Mouse (Mus musculus): Measurements from ENCODE around the gene Inf2. TPM values are rescaled to one million over a fixed set of nuclear protein-coding genes. Genes with fewer than 3 reads are reported as not detected.

Gene Inf2
- polyA plus RNA-seq, 1 experiment, result 569 TPM

DNA sequence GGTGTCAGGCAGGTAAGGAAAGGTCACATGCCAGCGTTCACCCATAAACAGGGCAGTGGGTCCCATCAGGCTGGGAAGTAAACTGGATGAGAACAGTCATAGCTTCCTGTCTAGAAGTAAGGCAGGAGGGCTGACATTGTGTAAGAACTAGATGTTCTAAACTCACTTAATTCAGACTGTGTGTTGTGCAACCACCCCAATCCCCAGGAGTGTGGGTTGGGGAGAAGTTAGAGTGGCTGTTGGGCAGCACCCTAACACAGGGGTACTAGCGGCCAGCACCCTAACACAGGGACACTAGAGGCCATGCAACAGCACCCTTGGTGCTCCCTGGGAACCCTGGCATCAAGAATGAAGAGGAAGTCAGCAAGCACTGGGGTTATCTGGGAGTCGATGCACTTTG is 7.5 kb upstream of the Inf2 start:
- Histone ChIP-seq H3K4me1 (peaks cover 86% of the 10 kb centered on the region), H3K27me3 (replicated peaks) (peaks cover 11% of the 10 kb centered on the region), H3K9me3 (no peaks in the 10 kb centered on the region), H3K36me3 (replicated peaks; ENCODE audit: low read length) (no peaks in the 10 kb centered on the region), H3K4me3 (replicated peaks) (peak overlapping the region; percentile 64)
- TF ChIP-seq GATA1 (IDR thresholded peaks at IDR 0.05; ENCODE audit: borderline replicate concordance, low read length), result no peak
- no peak for TF ChIP-seq FLI1 (IDR thresholded peaks at IDR 0.05; ENCODE audit: low read length)

DNA sequence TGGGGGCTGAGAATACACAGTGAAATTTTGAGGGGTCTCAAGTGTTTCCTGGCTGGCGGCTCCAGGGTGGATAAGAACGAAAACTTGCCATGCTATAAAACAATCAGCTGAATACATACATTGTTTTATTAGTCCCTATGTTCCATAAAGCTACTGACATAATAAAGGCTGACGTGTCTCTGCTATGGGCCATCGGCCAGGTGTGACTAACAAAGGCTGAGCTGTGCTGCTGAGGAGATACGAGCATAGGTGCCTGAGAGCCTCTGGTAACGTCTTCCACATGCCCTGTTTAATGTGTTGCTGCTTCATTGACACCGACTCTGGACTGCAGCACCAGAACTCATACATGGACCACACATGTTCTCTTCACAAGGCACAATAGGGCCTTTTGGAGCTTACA is 3.6 kb upstream of the Inf2 start:
- peaks cover 13% of the 10 kb centered on the region for H3K27me3 ChIP-seq (replicated peaks)
- no peak overlapping the region for H3K4me3 ChIP-seq (replicated peaks)
- H3K9me3 ChIP-seq, result no peaks in the 10 kb centered on the region
- peaks cover 7% of the 10 kb centered on the region for H3K36me3 ChIP-seq (replicated peaks; ENCODE audit: low read length)
- H3K4me1 ChIP-seq, result peaks cover 71% of the 10 kb centered on the region
- TF ChIP-seq FLI1 (IDR thresholded peaks at IDR 0.05; ENCODE audit: low read length) (no peak), GATA1 (IDR thresholded peaks at IDR 0.05; ENCODE audit: borderline replicate concordance, low read length) (no peak)

- no peaks in the 10 kb centered on the region for H3K9me3 ChIP-seq
- peaks cover 18% of the 10 kb centered on the region for H3K36me3 ChIP-seq (replicated peaks; ENCODE audit: low read length)
- TF ChIP-seq FLI1 (IDR thresholded peaks at IDR 0.05; ENCODE audit: low read length), result no peak
- TF ChIP-seq GATA1 (IDR thresholded peaks at IDR 0.05; ENCODE audit: borderline replicate concordance, low read length), result no peak
- no peak overlapping the region for H3K4me3 ChIP-seq (replicated peaks)
- H3K4me1 ChIP-seq, result peaks cover 71% of the 10 kb centered on the region
- H3K27me3 ChIP-seq (replicated peaks), result peaks cover 13% of the 10 kb centered on the region
These were observed 2.6 kb upstream of the Inf2 start for GRCm38 (mm10) chr12:112585924-112586538.

DNA sequence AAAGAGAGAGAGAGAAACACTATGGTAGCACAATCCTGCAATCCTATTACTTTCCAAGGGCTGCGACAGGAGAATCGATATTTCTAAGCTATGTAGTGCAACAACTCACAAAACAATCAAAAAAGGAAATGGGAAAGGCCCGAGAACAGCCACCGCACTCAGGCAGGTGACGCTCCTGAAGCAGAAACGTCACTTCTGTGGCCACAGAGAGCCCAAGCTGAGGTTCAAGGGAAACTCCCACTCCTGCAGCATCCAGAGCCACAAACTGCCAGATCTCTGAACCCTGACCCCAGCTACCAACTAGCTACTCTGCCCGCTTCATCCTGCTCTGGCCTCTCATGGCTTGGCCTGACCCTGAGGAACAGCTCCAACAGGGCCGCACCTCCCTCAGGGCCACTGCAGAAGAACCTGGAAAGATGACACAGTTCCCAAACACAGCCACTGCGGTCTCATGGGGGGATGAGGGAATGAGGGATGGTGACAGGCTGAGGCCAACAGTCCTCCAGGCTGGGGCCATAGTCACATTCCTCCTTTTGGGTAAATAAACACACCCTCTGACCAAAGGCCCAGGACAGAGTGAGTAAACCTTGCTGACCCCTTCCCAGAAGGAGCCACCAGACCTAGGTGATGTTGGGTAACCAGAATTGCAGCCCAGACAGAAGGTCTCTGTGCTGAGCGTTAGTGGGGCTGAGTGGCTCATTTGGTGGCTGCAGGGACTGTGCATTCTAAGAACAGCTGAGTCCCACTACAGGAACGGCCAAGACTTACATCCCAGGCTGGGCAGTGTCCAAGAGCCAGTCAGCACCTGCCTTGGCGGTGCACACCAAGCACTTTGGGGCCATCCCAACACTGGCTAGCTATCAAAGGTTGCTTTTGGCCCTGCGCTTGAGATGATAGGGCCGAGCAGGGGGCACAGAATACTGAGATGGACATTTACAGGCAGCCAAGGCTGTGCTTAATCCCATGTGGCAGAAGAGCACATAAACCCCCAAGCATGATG is 1.2 kb upstream of the Inf2 start:
- H3K4me1 ChIP-seq, result peaks cover 71% of the 10 kb centered on the region

DNA sequence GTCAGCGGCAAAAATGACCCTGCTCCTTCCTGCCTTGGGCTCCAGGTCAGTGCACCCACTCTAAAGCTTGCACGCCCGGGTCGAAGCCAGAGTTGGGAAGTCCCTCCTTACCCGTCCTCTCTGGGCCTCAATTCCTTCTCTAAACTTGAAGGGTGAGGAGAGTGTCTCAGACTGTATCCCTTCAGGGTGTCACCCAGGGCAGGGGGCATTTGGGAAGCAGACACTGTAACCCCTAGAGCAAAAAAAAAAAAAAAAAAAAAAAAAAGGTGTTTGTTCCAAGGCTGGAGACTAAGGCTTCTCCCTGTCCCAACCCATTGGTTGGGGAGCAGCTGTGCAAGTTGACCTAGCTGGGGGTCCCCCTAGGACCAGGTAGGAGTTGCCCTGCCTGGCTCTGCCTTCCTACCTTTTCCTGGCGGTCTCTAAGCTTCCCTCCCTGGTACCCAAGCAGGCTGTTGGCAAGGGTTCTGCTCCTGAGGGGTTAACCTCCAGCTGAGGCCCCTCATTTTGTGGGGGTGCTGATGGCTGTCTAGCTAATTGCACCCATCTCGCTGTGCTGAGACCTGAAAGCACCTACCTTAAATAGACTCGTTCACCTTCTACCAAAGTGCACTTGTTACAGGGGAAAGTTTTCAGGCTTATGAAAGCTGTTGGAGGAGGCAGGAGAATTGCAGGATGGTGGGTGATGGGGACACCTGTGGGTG is 1.1 kb downstream of the Inf2 start:
- TF ChIP-seq GATA1 (IDR thresholded peaks at IDR 0.05; ENCODE audit: borderline replicate concordance, low read length) (no peak), FLI1 (IDR thresholded peaks at IDR 0.05; ENCODE audit: low read length) (no peak)
- H3K36me3 ChIP-seq (replicated peaks; ENCODE audit: low read length), result peaks cover 54% of the 10 kb centered on the region
- H3K4me3 ChIP-seq (replicated peaks), result peak overlapping the region; percentile 94
- peaks cover 82% of the 10 kb centered on the region for H3K4me1 ChIP-seq
- H3K9me3 ChIP-seq, result no peaks in the 10 kb centered on the region
- peaks cover 10% of the 10 kb centered on the region for H3K27me3 ChIP-seq (replicated peaks)

More for the DNA sequence above, 1.2 kb upstream of the Inf2 start:
- Histone ChIP-seq H3K36me3 (replicated peaks; ENCODE audit: low read length) (peaks cover 32% of the 10 kb centered on the region), H3K9me3 (no peaks in the 10 kb centered on the region), H3K4me3 (replicated peaks) (peak overlapping the region; percentile 94), H3K27me3 (replicated peaks) (peaks cover 13% of the 10 kb centered on the region)
- TF ChIP-seq GATA1 (IDR thresholded peaks at IDR 0.05; ENCODE audit: borderline replicate concordance, low read length) (no peak), FLI1 (IDR thresholded peaks at IDR 0.05; ENCODE audit: low read length) (no peak)

- peaks cover 3% of the 10 kb centered on the region for H3K27me3 ChIP-seq (replicated peaks)
- peaks cover 85% of the 10 kb centered on the region for H3K4me1 ChIP-seq
- TF ChIP-seq FLI1 (IDR thresholded peaks at IDR 0.05; ENCODE audit: low read length) (no peak), GATA1 (IDR thresholded peaks at IDR 0.05; ENCODE audit: borderline replicate concordance, low read length) (no peak)
- H3K9me3 ChIP-seq, result no peaks in the 10 kb centered on the region
- H3K36me3 ChIP-seq (replicated peaks; ENCODE audit: low read length), result peaks cover 65% of the 10 kb centered on the region
- peak overlapping the region; percentile 94 for H3K4me3 ChIP-seq (replicated peaks)
These were observed 2.1 kb downstream of the Inf2 start for GRCm38 (mm10) chr12:112590566-112591239.

GRCm38 (mm10) chr12:112591240-112591639 is 2.7 kb downstream of the Inf2 start:
- TF ChIP-seq FLI1 (IDR thresholded peaks at IDR 0.05; ENCODE audit: low read length), result no peak
- H3K36me3 ChIP-seq (replicated peaks; ENCODE audit: low read length), result peaks cover 70% of the 10 kb centered on the region

GRCm38 (mm10) chr12:112591730-112592129 is 3.1 kb downstream of the Inf2 start:
- H3K27me3 ChIP-seq (replicated peaks), result no peaks in the 10 kb centered on the region
- no peaks in the 10 kb centered on the region for H3K9me3 ChIP-seq
- H3K4me1 ChIP-seq, result peaks cover 87% of the 10 kb centered on the region
- H3K4me3 ChIP-seq (replicated peaks), result peak overlapping the region; percentile 94
- H3K36me3 ChIP-seq (replicated peaks; ENCODE audit: low read length), result peaks cover 75% of the 10 kb centered on the region
- TF ChIP-seq FLI1 (IDR thresholded peaks at IDR 0.05; ENCODE audit: low read length), result no peak
- no peak for TF ChIP-seq GATA1 (IDR thresholded peaks at IDR 0.05; ENCODE audit: borderline replicate concordance, low read length)

More at GRCm38 (mm10) chr12:112591240-112591639, 2.7 kb downstream of the Inf2 start:
- Histone ChIP-seq H3K9me3 (no peaks in the 10 kb centered on the region), H3K4me1 (peaks cover 85% of the 10 kb centered on the region), H3K27me3 (replicated peaks) (peaks cover 2% of the 10 kb centered on the region), H3K4me3 (replicated peaks) (peak overlapping the region; percentile 94)

Measured in megakaryocyte, embryonic 14.5 days (primary cell).